Mouse (Mus musculus) testis, postnatal 14 days (tissue): Measurements from ENCODE around the gene Apobec2.

Source experiments
- DNase-seq: peaks from one replicate; pipeline ENCODE4 v3.0.0; 2021; ENCODE audit warnings: low spot score

Gene Apobec2

GRCm38 (mm10) chr17:48408526-48409291 is 24.0 kb downstream of the Apobec2 start:
- DNase-seq, result peak; percentile 75

DNA sequence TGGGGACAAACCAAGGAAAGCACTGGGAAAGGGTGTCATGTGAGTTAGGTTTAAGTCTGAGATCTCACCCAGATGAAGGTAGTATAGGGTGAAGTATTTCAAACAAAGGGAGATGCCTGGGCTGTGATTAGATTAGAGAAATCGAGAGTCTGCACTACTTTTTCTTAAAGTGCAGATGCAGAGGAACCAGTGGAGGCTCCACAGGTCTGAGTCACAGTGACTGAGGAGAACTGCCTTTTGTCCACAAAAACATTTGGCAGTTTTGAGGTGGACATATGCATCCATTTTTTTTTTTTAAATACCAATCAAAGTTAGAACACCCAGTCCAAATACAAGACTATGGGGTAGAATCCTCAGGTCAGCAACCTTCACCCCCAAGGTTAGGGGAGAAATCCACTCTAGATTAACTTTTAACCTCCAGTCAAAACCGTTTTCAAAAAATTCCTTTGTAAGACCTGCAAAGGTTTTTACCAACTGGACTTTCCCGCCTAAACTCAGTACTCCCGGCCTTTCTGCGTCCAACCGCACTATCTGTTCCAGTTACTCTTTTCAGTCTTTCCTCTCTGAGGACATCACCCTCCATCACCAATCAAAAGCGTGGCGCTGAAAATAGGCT is 24.7 kb downstream of the Apobec2 start:
- DNase-seq, result no peak

DNA sequence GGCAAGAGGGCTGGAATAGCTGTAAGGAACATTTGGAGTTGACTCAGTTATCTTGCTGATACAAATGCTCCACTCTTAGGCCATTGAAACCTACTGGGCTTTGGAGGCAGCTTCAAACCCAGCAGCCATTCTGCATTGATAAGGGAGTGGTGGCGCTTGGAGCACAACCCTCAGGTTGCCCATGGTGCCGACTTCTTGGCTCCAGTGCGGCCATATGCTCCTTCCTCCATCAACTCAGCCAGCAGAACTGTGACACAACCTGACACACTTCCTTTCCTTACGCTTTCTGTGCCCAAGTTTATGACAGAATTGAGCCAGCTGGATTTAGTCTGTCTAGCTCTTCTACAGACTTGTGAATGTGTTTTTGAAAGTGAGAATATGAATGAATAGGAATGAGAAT is 25.6 kb downstream of the Apobec2 start:
- no peak for DNase-seq

DNA sequence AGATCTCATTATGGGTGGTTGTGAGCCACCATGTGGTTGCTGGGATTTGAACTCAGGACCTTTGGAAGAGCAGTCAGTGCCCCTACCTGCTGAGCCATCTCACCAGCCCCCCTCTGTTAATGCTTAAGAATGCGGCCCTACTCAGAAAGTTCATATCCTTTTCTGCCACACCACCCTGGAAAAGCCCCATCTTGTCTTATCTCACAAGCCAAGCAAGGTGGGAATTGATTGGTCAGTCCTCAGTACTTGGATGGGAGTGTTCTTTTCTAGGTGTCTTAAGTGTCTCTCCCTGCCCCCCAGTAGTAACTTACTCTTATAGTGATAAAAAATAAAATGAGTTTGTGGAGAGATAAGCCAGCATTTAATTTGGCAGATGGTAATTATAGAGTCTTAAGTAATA is 28.0 kb downstream of the Apobec2 start:
- no peak for DNase-seq

- DNase-seq, result no peak
These were observed 28.9 kb downstream of the Apobec2 start for GRCm38 (mm10) chr17:48403848-48404247.

GRCm38 (mm10) chr17:48402751-48403150 is 30.0 kb downstream of the Apobec2 start:
- no peak for DNase-seq

- no peak for DNase-seq
These were observed 31.0 kb downstream of the Apobec2 start for GRCm38 (mm10) chr17:48401710-48402109.

GRCm38 (mm10) chr17:48392616-48393015 is 40.1 kb downstream of the Apobec2 start:
- no peak for DNase-seq

DNA sequence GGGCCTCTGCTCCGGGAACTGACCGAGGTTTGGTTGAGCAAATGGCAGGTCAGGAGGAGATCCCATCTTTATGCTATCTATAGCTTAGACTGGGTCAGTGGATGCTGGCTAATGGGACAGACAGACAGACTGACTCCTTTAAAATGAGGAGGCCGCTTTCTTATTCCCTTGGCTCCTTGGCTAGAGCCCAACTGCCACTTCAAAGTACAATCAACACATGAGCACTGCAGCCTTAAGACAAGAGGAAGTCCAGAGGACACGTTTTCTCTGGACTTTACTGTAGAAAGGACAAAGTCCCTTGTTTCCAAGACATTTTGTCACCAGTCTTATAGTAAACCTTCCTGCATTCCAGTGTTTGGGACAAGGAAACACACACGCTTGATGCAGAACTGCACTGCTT is 41.3 kb downstream of the Apobec2 start:
- no peak for DNase-seq

DNA sequence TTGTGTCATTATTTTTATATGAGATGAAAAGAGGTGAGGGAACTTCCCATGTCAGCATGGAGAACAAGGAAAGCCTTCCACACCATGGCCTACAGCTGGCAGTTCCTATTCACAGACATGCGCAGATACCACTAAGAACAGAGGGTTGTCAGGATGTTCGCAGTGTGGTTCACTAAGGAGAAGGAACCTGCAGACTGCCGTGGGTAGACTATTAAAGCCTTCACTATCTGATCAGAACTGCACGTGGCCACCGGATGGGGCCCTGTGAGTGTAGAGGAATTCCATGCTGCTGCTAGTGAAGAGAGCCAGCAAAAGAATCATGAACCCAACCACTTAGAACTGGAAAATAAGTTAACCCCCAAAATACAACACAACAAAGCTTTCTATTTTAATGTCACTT is 43.3 kb downstream of the Apobec2 start:
- no peak for DNase-seq

GRCm38 (mm10) chr17:48388666-48389065 is 44.1 kb downstream of the Apobec2 start:
- DNase-seq, result no peak

DNA sequence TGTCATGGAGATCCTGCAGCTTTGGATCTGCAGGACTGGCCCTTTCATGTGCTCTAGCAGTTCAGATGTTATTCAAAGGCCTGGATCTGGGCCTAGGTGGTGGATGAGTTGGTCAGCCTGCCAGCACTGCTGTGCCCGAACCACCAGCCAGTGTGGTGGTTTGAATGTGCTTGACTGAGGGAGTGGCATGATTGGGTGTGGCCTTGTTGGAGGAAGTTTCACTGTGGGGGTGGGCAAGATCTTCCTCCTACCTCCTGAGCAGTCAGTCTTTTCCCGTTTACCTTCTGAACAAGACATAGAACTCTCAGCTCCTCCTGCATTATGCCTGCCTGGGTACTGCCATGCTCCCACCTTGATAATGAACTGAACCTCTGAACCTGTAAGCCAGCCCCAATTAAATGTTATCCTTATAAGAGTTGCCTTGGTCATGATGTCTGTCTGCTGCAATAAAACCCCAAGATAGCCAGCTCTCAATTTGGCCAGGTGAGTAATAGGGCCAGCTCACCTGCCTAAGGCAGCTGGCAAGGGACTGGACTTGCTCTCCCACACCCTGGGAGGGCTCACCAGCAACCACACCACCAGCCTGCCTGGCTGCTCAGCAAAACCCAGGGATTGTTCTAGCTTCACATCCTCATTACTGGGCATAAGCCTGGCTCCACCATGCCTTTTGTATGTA is 46.8 kb downstream of the Apobec2 start:
- DNase-seq, result no peak

DNA sequence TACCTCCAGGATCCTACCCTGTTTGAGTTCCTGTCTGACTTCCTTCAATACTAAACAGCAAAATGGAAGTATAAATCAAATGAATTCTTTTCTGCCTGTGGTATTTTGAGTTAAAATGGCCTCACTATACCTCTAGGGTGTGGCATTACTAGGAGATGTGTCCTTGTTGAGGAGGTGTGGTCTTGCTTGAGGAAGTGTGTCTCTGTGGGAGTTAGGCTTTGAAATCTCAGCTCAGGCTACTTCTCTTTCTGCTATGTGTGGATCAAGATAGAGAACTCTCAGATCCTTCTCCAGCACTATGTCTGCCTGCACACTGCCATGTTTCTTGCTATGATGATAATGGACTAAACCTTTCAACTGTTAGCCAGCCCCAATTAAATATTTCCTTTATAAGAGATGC is 53.7 kb downstream of the Apobec2 start:
- no peak for DNase-seq

DNA sequence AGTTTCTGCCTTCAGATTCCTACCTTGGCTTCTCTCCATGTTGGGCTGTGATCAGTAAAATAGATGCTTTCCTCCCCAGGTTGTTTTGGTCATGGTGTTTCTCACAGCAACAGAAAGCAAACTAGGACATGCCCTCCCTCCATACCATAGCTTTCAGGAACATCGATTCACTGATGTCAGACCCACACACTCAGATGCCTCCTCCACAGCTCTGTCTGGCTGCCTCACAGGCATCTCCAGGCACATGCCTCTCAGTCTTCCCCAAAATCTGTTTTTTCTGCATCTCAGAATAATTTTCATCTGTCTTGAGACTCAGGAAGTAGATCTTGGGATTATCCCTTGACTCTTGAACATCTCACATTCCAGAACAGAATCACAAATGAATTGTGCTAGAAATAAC is 56.6 kb downstream of the Apobec2 start:
- DNase-seq, result no peak

DNA sequence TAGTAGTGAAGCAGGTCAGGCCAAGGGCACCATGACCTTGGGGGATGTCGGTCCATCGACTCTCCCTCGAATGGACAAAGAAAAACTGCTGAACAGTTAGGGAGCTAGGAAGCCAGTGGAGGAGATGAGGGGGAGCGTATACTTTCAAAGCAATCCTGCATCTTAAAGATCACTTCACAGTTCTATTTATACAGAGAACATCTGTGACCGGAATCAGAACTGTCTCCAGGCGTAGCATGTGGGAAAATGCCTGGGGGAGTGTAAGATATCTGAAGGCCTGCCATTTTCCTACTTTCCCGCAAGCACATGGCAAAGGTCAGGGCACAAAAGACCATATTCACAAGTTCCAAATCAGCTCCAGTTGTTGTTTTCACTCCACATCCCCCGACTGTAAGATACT is 59.7 kb downstream of the Apobec2 start:
- DNase-seq, result no peak

GRCm38 (mm10) chr17:48371621-48372020 is 61.1 kb downstream of the Apobec2 start:
- no peak for DNase-seq
